Mouse (Mus musculus): Measurements from ENCODE around the gene Cbl. TPM values are rescaled to one million over a fixed set of nuclear protein-coding genes. Genes with fewer than 3 reads are reported as not detected.

Cbl gene
- 33.6 TPM for polyA plus RNA-seq (2017; shearing (Covaris generic))

DNA sequence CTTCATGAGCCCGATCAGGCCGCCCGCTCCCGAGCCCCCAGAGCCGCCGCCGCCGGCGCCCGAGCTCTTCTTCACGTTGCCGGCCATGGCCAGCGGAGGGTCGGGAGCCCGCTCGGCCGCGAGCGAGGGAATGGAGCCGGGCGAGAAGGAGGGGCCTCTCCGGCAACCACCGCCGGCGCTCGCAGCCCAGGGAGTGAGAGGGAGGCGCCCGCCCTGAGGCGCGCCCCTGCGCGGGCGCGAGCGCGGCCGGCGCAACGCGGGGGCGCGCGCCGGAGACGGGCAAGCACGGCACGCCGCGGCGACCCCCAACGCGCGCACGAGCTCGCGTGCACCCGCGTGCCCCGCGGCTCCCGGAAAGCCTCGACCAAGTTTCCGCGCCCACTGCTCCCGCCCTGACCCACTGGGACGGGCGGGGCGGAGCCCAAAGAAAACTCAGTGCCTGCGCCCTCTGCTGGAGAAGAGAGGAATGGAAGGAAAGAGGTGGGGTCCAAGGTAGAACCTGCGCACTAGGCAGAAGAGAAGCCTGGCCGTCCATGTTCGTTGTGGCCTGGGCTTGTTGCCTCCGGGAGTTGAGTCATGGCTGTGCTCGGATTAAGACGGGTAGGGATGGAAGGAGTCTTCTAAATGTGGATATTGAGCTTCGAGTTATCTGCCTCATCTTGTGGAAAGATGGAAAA lies at the start of gene Cbl:
TSS of gene Cbl (minus strand) at position 248 of the 677 bp plus-strand sequence.

DNA sequence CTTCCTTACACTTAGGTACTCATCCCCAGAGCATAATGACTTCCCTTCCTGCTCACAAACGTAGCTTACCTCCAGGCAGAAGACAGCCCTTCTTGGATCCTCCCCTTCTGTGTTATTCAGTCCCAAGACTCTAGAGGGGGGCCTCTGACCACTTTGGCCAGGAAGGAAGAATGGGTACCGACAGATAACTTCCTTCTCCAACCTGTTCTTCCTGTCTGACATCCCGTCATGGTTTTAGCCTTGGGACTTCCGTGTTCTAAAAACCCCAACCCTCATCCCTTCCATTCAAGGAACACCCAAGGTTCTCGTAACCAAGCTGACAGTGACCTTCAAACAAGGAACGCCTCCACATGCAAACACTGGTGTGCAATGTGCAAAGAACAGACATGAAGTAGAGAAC lies 34.6 kb upstream of the Cbl start, which contains the start of gene Nlrx1:
TSS of gene Nlrx1 (minus strand) at position 168 of the 400 bp plus-strand sequence.

DNA sequence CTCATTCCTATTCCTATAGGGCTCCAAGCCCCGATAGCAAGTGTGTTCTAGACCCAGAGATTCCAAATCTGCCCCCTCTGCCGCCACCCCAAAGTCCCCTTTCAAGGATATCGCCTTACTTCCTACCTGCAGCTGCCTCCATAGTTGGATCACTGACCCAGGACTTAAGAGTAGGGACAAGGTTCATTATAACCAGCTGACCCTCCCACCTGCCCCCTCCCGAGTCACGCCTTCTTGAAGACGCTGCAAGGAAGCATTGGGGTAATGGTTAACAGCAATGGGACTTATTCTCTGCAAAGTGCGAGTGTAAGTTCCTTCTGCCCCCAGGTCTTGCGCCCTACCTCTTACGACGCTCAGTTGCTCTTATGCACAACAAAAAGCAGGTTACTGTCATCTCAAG lies 17.5 kb upstream of the Cbl start, which contains the start of gene Pdzd3:
TSS of gene Pdzd3 (minus strand) at position 158 of the 400 bp plus-strand sequence.

DNA sequence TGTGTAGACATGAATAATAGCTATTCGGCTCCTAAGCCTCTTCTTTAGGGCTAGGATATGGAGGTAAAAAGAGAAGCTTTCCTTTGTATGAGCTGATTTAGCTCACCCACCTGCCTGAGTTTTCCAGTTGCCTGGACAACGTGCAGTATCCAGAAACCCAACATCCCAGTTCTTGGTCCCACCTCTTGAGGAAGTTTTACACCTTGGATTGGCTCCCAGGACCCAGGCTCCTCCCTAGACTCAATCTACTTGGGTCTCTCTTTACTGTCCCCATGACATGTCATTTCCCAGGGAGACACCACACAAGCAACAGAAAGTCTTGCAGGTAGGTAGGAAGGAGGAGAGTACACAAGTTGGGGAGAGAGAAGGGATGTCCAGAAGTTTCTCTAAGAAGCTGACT lies 6.5 kb upstream of the Cbl start, which contains the start of gene Ccdc153:
TSS of gene Ccdc153 (plus strand) at position 278 of the 400 bp plus-strand sequence.

DNA sequence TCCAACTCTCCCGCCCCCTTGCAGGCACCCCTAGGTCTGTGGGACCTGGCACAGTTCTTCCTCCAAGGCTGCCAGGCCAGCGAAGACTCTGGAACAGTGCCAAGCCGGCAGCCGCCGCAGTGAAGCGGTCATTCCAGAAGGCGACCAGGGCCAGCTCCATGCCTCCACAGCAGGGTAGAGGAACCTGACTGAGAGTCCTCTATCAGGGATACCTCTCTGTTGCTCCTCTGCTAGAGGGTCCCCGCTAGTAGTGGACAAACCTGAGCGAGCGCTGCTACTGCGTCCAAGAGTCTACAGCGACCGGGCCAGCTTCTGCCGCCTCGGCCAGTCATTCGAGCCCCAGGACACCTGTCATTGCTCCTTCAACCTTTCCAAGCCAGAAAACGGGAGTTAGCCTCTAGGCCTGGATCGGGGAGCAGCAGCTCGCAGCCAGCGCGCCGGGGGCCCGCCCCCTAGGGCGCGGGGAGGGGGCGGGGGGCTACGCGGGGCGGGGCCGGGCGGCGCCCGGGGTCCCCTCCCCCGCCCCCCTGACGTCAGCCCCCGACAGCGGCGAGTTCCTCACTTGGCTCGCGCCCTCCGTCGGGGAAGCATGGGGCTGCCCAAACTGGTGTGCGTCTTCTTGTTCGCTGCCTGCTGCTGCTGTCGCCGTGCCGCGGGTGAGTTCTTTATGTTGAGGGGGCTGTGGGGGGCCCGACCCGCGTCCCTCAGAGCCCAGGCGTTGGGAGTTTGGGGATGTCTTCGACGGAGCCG lies 99.6 kb downstream of the Cbl start, which contains the start of gene Mcam:
TSS of gene Mcam (plus strand) at position 369 of the 750 bp plus-strand sequence.

DNA sequence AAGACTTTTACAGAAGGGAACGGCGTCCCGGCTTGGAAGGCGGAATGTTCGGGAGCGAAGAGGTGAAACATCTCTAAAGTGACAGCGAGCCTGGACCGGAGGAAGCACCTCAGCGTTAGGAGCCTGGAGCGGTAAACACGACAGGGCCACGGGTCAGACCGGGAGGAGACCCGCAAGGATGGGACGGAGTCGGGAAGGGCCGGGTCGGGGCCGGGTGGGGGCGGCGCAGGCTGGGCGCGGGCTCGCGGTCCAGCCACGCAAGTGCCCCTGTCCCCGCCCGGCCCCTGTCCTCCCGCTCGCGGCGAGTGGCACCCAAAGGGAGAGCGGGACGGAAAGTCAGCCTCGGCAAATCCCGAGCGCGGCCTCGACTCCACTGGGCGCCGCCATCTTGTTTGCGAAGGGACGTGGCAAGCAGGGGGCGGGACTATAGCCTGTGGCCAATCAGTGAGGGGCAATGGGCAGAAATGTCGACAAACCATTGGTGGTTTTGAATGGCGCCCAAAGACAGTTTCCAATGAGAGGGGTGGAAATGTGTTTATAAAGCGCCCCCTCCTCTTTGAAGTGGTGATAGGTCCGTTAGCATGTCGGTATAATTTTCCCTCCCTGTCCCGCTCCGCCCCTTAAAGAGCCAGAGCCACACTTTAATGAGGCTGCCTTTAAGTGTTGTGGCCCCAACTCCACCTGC lies 120.6 kb downstream of the Cbl start, which contains the start of the genes Gm49380 and Rnf26:
TSS of gene Gm49380 (minus strand) at position 396 of the 685 bp plus-strand sequence.
TSS of gene Rnf26 (minus strand) at position 413 of the 685 bp plus-strand sequence.

DNA sequence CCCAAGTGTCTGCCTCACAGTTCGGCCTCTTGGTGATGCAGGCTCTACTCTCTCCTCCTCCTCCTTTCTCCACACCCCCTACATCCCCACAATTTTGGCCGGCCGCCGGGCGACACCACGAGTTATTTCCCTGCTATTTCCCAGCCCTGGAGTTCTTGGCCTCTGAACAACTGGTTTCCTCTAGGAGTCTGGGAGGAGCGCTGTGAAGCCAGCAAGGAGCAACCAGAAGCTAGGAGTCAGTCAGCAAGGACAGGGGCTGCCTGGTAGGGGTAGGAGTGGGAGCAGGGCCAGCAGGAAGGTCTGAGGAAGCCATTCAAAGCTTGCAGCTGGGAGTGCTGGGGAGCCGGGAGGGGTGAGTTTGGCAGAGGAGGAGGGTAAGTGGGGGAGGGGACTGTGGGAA lies 126.7 kb downstream of the Cbl start, which contains the start of gene C1qtnf5:
TSS of gene C1qtnf5 (plus strand) at position 136 of the 400 bp plus-strand sequence.

DNA sequence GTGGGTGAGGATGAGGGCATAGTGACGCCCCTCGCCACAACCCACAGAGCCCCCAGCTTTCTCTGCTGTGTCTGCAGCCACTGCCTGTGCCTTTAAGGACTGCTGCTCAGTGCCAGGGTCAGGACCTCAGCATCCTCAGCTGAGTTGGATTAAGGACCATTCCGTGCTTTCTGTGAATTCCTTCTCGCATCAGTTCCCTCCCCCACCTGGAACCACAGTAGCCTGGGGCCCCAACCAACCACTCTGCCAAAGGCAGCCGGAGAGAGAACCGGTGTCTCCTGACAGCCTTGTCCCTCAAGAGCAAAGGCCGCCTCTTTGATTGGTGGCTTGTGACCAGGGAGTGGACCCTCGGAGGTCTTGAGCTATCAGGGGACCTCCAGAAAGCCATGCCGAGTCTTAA lies 132.4 kb downstream of the Cbl start, which contains the start of gene Mfrp:
TSS of gene Mfrp (plus strand) at position 240 of the 400 bp plus-strand sequence.

Other genes starting within 250 kb of the Cbl start
- gene Thy1, start 190.7 kb downstream of the Cbl start, polyA plus RNA-seq (2017; shearing (Covaris generic)), result 149 TPM
- gene Usp2, start 167.0 kb downstream of the Cbl start, polyA plus RNA-seq (2017; shearing (Covaris generic)), result 1.9 TPM
- gene Mfrp, start 132.3 kb downstream of the Cbl start, polyA plus RNA-seq (2017; shearing (Covaris generic)), result not detected
- not detected for gene C1qtnf5, start 126.8 kb downstream of the Cbl start, polyA plus RNA-seq (2017; shearing (Covaris generic))
- gene Gm49380, start 120.5 kb downstream of the Cbl start, polyA plus RNA-seq (2017; shearing (Covaris generic)), result not detected
- gene Rnf26, start 120.5 kb downstream of the Cbl start, polyA plus RNA-seq (2017; shearing (Covaris generic)), result 11.6 TPM
- gene Mcam, start 99.6 kb downstream of the Cbl start, polyA plus RNA-seq (2017; shearing (Covaris generic)), result not detected
- not detected for gene Ccdc153, start 6.6 kb upstream of the Cbl start, polyA plus RNA-seq (2017; shearing (Covaris generic))
- 0.21 TPM for gene Pdzd3, start 17.4 kb upstream of the Cbl start, polyA plus RNA-seq (2017; shearing (Covaris generic))
- gene Nlrx1, start 34.5 kb upstream of the Cbl start, polyA plus RNA-seq (2017; shearing (Covaris generic)), result 12.2 TPM
- 0.32 TPM for gene Abcg4, start 54.6 kb upstream of the Cbl start, polyA plus RNA-seq (2017; shearing (Covaris generic))
- gene Hinfp, start 71.6 kb upstream of the Cbl start, polyA plus RNA-seq (2017; shearing (Covaris generic)), result 32.9 TPM
- 8.9 TPM for gene C2cd2l, start 86.2 kb upstream of the Cbl start, polyA plus RNA-seq (2017; shearing (Covaris generic))
- 24.2 TPM for gene Dpagt1, start 92.0 kb upstream of the Cbl start, polyA plus RNA-seq (2017; shearing (Covaris generic))
- gene H2afx, start 100.6 kb upstream of the Cbl start, polyA plus RNA-seq (2017; shearing (Covaris generic)), result 27.0 TPM
- gene Hmbs, start 110.2 kb upstream of the Cbl start, polyA plus RNA-seq (2017; shearing (Covaris generic)), result 34.4 TPM
- 73.3 TPM for gene Vps11, start 127.6 kb upstream of the Cbl start, polyA plus RNA-seq (2017; shearing (Covaris generic))
- 29.2 TPM for gene Hyou1, start 145.4 kb upstream of the Cbl start, polyA plus RNA-seq (2017; shearing (Covaris generic))
- gene Slc37a4, start 162.8 kb upstream of the Cbl start, polyA plus RNA-seq (2017; shearing (Covaris generic)), result 31.3 TPM
- gene Rps25, start 173.1 kb upstream of the Cbl start, polyA plus RNA-seq (2017; shearing (Covaris generic)), result 1,803 TPM
- 137 TPM for gene Trappc4, start 173.6 kb upstream of the Cbl start, polyA plus RNA-seq (2017; shearing (Covaris generic))
- gene Ccdc84, start 184.5 kb upstream of the Cbl start, polyA plus RNA-seq (2017; shearing (Covaris generic)), result 59.5 TPM
- gene Foxr1, start 207.1 kb upstream of the Cbl start, polyA plus RNA-seq (2017; shearing (Covaris generic)), result 0.18 TPM
- gene Upk2, start 220.9 kb upstream of the Cbl start, polyA plus RNA-seq (2017; shearing (Covaris generic)), result not detected
- 10.4 TPM for gene Bcl9l, start 248.8 kb upstream of the Cbl start, polyA plus RNA-seq (2017; shearing (Covaris generic))